Mouse (Mus musculus) midbrain, embryonic 12.5 days (tissue): Measurements from ENCODE around the gene Mat2a. TPM values are rescaled to one million over a fixed set of nuclear protein-coding genes. Genes with fewer than 3 reads are reported as not detected.
"Not testable (repeated sequence)": the region's sequence is repeated elsewhere in the genome, so short reads cannot be mapped to it uniquely, and the experiment has no call there.

ENCODE experiments used
- ATAC-seq: fragments of 200-750 bp; cut with Nextera tagmentation; 2 replicates; pipeline ENCODE4 v1.8.0; 2017; ENCODE audit warnings: low read depth, moderate TSS enrichment, moderate library complexity; ENCODE audit not compliant: low FRiP score
- H3K27ac ChIP-seq: fragments of 300-500 bp; sonication (generic); replicated peaks from 2 replicates; pipeline ENCODE4 v1.5.1; 2016; ENCODE audit warnings: mild to moderate bottlenecking
- H3K27me3 ChIP-seq: fragments of 300-500 bp; sonication (generic); 2 replicates; pipeline ENCODE4 v1.6.1; 2016; ENCODE audit warnings: mild to moderate bottlenecking
- H3K36me3 ChIP-seq: fragments of 300-500 bp; sonication (generic); 2 replicates; pipeline ENCODE4 v1.6.1; 2016
- H3K4me1 ChIP-seq: fragments of 300-500 bp; sonication (generic); 2 replicates; pipeline ENCODE4 v1.6.1; 2016
- H3K4me2 ChIP-seq: fragments of 300-500 bp; sonication (generic); replicated peaks from 2 replicates; pipeline ENCODE4 v1.6.1; 2016; ENCODE audit warnings: mild to moderate bottlenecking, moderate library complexity
- H3K4me3 ChIP-seq: fragments of 300-500 bp; sonication (generic); 2 replicates; pipeline ENCODE4 v1.5.1; 2016; ENCODE audit warnings: mild to moderate bottlenecking
- H3K9ac ChIP-seq: fragments of 300-500 bp; sonication (generic); replicated peaks from 2 replicates; pipeline ENCODE4 v1.6.1; 2016; ENCODE audit warnings: mild to moderate bottlenecking, moderate library complexity
- H3K9me3 ChIP-seq: fragments of 300-500 bp; sonication (generic); 2 replicates; pipeline ENCODE4 v1.6.1; 2016; ENCODE audit warnings: mild to moderate bottlenecking
- WGBS: fragments of 180-500 bp; shearing (Covaris S2); methylation state at CpG from one replicate; pipeline ENCODE4 v1.1.7; 2016; 5-methylcytosine and 5-hydroxymethylcytosine counted together
- polyA plus RNA-seq: library from polyadenylated mRNA; unstranded; fragments of >200 nt; fragmentation: Nextera tagmentation; extraction: Ambion mirVana; gene quantifications from 2 replicates; pipeline ENCODE4 v1.2.1, GENCODE M21; 2016

Gene Mat2a
- polyA plus RNA-seq, 1 experiment from 2014 or later = 422 TPM

DNA sequence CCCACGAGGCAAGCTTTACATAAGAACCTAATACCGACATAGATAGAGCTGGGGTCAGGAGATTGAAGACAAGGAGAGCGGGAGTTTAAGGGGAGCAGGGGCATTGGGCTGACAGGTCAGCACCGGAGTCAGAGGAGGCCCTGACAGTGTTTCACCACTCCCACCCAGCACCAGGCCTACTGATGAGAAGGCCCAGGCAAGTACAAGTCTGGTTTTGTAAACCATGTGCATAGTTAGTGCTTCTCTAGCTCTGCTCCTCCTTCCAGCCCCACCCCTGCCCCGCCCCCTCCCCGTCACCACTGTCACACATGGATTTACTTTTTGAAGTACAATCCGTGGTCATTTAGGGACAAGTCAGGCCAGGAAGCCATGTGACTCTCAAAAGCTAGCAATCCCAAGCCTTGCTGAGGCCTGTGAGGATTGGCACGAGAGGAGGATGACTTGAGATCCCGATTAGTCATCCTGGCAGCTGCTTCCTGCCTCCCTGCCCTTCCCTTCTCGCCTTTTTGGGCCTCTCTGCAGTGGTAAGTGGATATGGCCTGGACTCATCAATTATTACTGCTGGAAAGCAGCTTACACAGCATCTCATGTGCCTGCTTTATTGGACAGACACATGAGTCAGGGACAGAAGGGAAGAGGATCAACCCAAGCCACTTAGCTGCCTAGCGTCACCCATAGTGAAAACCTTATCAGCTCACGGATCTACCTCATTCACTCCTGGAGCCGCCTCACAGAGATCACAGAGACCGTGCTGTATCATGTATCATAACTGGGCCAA, 34.1 kb upstream of the Mat2a start:
- no peak for ATAC-seq
- H3K4me3 ChIP-seq = no peak overlapping the region
- H3K27ac ChIP-seq = no peak overlapping the region
- H3K27me3 ChIP-seq = no peaks in the 10 kb centered on the region
- no peaks in the 10 kb centered on the region for H3K4me1 ChIP-seq
- WGBS = 75% methylated on average over 14 of the region's 14 CpGs
- H3K4me2 ChIP-seq = no peak overlapping the region
- H3K9me3 ChIP-seq = no peaks in the 10 kb centered on the region
- H3K36me3 ChIP-seq = no peaks in the 10 kb centered on the region
- H3K9ac ChIP-seq = no peak overlapping the region

DNA sequence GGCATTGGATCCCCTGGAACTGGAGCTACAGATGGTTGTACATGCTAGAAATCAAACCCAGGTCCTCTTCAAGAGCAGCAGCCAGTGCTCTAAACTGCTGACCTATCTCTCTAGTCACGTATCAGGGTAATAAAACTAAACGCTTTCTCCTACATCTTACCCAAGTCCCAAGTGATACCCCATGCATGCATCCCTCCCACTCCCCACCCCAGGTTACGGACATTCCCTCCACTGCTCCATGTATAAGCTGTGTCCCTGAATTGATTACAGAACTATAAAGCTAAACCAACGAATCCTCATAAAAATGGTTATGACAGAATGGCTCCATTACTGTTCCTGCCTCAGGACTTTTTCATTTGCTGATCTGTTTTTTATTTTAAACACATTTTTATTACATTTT, 26.8 kb upstream of the Mat2a start:
- no peak overlapping the region for H3K27ac ChIP-seq
- no peaks in the 10 kb centered on the region for H3K4me1 ChIP-seq
- no peak overlapping the region for H3K4me2 ChIP-seq
- H3K9ac ChIP-seq = no peak overlapping the region
- H3K9me3 ChIP-seq = no peaks in the 10 kb centered on the region
- H3K27me3 ChIP-seq = no peaks in the 10 kb centered on the region
- no peak overlapping the region for H3K4me3 ChIP-seq
- 89% methylated on average over 4 of the region's 4 CpGs for WGBS
- no peak for ATAC-seq
- H3K36me3 ChIP-seq = no peaks in the 10 kb centered on the region

DNA sequence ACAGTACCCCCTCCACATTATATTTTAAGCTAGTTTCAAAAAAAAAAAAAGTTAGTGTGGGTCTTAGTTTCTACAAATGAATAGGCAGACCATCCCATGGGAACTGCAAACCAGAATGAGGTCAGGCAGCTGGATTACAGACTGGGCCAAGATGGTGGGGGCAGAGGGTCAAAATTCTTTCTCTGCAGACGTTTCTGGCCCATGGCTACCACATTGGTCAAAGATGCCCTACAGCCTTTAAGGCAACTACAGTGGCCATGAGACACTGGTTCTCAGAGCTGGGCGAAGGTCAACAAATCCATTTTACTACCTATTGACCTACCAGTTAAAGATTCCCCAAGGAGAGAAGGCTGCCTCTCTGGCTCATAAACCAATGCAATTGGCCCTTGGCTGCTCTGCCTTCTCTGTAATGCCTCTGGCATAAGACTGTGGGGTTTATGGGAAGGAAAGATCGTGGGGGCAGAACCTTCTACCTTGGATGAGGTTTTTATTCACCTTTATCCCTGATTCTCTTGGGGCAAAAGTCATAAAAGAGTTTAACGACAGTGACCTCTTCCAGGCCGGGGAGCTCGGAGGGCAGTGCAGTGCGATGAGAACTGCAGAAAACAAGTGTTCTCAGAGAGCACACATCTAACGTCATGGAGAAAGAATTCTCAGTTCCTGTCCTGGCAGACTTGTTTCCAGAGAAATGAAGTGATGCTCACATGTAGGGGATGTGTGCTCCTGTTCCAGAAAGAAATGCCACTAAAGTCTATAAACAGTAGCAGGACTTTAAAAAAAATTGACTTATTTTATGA, 26.2 kb upstream of the Mat2a start:
- Histone ChIP-seq H3K27ac (no peak overlapping the region), H3K36me3 (no peaks in the 10 kb centered on the region), H3K27me3 (no peaks in the 10 kb centered on the region), H3K4me1 (no peaks in the 10 kb centered on the region), H3K4me2 (no peak overlapping the region), H3K9ac (no peak overlapping the region), H3K9me3 (no peaks in the 10 kb centered on the region), H3K4me3 (no peak overlapping the region)
- 82% methylated on average over 8 of the region's 8 CpGs for WGBS
- no peak for ATAC-seq

DNA sequence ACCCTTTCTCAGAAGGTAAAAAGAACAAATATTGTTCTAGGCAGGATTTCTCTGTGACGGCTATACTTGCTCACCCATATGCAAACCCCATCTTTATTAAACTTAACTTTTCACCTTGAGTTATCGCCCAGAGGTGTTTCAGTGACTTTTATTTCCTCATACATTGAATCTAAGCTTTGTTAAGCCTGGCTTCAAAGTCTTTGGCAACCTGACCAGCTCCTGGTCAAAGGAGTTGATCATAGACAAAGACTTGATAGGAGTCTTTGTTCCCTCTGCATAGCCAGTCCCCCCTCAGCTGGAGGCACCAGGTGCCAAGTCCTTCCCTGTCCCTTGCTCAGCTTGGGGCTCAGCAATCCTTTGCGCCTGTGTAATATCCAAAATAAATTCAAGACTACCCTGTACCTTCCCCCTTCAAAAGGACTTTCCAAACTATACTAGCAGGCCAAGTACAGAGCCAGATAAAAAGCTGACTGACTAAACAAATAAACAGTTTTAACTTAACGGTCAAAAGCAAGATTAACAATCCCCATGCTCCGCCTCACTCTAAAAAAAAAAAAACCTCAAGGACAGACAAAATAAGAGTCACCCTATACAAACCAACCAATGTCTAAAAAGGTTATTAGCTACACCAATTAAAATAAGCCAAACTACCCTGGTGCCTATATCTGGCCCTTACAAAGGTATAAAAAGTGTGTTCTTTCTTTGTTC, 23.3 kb upstream of the Mat2a start:
- H3K4me1 ChIP-seq, ATAC-seq, H3K4me3 ChIP-seq, H3K9me3 ChIP-seq, H3K36me3 ChIP-seq, H3K9ac ChIP-seq, H3K4me2 ChIP-seq, H3K27ac ChIP-seq, H3K27me3 ChIP-seq: not testable (repeated sequence)
- WGBS = 82% methylated on average over 5 of the region's 5 CpGs

DNA sequence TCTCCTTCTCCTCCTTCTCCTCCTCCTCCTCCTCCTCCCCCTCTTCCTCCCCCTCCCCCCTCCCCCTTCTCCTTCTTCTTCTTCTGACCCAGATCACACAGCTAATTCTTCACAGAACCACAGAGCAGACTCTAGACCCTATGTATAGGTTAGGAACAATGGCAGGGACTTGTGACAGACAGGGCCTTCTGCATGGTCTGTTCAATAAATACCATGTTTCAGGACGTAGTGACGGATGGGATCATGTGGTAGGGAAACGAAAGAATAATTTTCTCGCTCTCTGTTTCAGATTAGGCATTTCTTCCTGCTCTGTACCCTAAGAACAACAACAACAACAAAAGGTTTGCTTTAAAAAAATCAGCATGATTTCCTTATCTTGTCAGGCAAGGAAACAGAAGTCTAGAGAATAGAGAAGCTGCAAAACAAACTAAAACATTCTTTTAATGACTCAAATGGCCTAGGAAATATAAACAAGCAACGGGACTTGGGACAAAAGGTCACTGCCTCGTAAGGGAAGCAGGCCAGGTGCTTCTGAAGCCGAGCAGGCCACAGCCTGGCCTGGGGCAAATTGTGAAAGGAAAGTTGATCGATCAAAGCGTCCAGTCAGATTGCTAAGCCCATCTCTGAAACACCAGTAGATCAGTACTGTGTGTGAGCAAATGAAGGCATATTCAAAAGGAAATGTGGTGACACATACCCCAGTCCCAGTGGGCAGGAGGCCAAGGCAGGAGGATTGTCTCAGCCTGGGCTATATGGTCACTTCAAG, 20.9 kb upstream of the Mat2a start:
- no peak overlapping the region for H3K27ac ChIP-seq
- no peak for ATAC-seq
- H3K4me2 ChIP-seq = no peak overlapping the region
- no peaks in the 10 kb centered on the region for H3K9me3 ChIP-seq
- no peaks in the 10 kb centered on the region for H3K4me1 ChIP-seq
- H3K9ac ChIP-seq = no peak overlapping the region
- H3K27me3 ChIP-seq = no peaks in the 10 kb centered on the region
- no peaks in the 10 kb centered on the region for H3K36me3 ChIP-seq
- WGBS = 64% methylated on average over 9 of the region's 9 CpGs
- no peak overlapping the region for H3K4me3 ChIP-seq

DNA sequence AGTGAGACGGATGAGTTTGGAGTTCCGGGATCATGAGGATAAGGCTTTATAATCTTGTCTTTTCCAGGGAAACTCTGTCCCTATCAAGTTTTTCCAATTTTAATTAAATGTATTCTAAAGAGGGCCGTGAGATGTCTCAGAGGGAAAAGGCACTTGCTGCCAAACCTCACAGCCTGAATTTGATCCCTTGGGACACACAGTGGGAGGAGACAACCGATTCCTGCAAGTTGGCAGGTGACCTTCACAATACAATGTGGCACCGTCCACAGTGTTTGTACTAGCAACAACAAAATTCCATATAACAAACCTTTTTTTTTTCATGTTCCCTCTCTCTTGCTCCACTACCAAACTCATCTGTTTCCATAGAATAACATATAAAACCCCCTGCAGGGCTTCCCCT, 19.6 kb upstream of the Mat2a start:
- no peak for ATAC-seq
- Histone ChIP-seq H3K4me1 (peaks cover 6% of the 10 kb centered on the region; the same call in 1 of the 2 replicates), H3K4me3 (no peak overlapping the region), H3K9me3 (no peaks in the 10 kb centered on the region), H3K9ac (no peak overlapping the region), H3K27me3 (no peaks in the 10 kb centered on the region), H3K36me3 (no peaks in the 10 kb centered on the region), H3K27ac (no peak overlapping the region), H3K4me2 (no peak overlapping the region)
- WGBS = 68% methylated on average over 5 of the region's 5 CpGs

DNA sequence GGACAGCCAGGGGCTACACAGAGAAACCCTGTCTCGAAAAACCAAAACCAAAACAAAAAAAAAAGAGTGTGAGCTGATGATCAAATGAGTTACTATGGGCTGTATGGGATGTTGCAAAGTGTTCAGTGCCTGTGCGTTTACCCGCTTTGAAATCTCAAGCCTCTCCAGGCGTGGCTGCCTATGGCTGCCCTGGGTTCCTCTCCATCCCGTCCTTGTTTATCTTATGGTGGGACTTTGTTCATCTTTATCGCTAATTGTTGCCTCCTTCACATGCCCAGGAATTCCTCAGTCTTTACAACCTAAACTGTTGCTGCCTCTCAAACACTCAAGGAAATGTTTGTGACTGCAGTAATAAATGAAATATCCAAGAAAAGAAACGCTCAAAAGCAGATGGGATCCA, 19.1 kb upstream of the Mat2a start:
- Histone ChIP-seq H3K4me3 (no peak overlapping the region), H3K9ac (no peak overlapping the region), H3K27me3 (no peaks in the 10 kb centered on the region), H3K36me3 (no peaks in the 10 kb centered on the region), H3K4me2 (no peak overlapping the region), H3K4me1 (peaks cover 6% of the 10 kb centered on the region; the same call in 1 of the 2 replicates), H3K9me3 (no peaks in the 10 kb centered on the region), H3K27ac (no peak overlapping the region)
- WGBS = 82% methylated on average over 7 of the region's 7 CpGs
- ATAC-seq = no peak

DNA sequence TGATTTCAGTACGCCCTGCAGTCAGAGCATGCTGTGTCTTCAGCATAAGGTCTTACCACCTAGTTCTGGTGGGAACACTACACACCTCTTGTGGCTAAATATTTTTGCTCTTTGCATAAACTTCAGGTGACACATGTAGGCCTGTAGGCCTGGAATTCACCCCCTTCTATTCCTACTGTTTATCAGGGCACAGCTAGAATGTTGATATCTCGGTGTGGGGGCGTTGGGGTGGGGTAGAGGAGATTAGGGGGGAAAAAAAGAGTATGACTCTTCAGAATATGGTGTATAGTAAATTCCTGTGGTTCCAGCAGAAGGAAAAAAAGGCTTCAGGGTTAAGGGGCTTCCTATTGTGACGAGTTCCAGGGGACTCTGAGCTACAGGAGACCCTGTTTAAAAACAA, 17.2 kb upstream of the Mat2a start:
- H3K9ac ChIP-seq = no peak overlapping the region
- H3K4me2 ChIP-seq = no peak overlapping the region
- no peaks in the 10 kb centered on the region for H3K27me3 ChIP-seq
- peaks cover 6% of the 10 kb centered on the region; the same call in 1 of the 2 replicates for H3K4me1 ChIP-seq
- H3K9me3 ChIP-seq = no peaks in the 10 kb centered on the region
- no peaks in the 10 kb centered on the region for H3K36me3 ChIP-seq
- H3K27ac ChIP-seq = no peak overlapping the region
- ATAC-seq = no peak
- H3K4me3 ChIP-seq = no peak overlapping the region
- WGBS = 79% methylated on average over 4 of the region's 4 CpGs

DNA sequence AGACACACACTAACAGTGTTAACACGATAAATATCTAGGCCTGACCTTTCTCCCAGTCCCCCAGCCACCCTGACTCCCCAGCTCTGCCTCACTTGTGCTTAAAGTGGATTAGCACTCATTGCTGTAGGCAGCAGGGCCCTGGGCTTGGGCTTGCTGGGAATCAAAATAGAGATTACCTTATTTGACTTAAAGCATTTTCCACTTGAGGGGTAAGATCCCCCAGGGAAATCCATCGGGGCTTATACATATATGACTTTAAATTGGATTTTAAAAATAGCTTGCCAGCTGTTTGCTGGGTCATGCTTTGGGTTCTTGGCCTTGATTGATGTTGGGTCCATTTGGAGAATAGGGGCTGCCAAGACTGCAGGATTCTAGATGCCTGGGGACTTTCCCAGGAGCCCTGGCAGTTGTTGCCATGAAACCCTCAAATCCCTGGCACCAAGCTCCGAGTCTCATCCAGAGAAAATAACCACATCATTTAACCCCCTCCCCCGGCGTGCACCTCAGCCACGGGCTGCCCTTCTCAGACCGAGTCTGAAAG, 15.5 kb upstream of the Mat2a start:
- Histone ChIP-seq H3K4me2 (no peak overlapping the region), H3K36me3 (no peaks in the 10 kb centered on the region), H3K4me3 (no peak overlapping the region), H3K27me3 (no peaks in the 10 kb centered on the region), H3K4me1 (peaks cover 6% of the 10 kb centered on the region; the same call in 1 of the 2 replicates), H3K9ac (no peak overlapping the region), H3K9me3 (no peaks in the 10 kb centered on the region), H3K27ac (peak overlapping the region; percentile 27; the same call in 1 of the 2 replicates)
- no peak for ATAC-seq
- 53% methylated on average over 7 of the region's 7 CpGs for WGBS

DNA sequence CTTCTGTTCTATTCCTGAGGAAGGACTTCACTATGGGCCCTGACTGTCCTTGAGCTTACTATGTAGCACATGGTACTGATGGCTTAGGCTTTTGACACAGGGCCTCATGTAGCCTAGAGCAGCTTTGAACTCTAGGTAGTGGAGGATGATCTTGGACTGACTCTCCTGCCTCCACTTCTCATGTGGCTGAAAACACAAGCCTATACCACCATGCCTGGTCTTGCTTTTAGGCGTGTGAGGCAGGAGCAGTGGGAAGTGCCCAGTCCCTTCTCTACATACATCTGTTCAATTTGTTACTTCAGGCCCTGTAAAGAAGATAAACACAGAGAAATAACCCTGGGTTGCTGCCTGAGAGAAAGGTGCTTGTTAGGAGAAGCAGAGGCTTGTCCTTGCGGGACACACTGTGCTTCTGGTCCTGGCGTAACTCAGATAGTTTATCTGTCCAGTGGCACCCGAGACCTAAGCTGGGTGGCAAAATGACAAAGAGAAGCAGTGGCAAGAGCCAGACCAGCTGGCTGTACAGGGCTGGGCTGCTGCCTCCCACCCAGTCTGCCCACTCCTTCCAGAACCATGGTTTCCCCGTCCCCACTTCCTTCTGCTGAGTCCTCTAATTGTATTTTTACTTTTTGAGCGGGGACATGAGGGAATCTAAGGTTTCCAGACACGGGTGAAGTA, 14.9 kb upstream of the Mat2a start:
- H3K9me3 ChIP-seq = no peaks in the 10 kb centered on the region
- H3K4me2 ChIP-seq = no peak overlapping the region
- H3K36me3 ChIP-seq = no peaks in the 10 kb centered on the region
- peak overlapping the region; percentile 27; the same call in 1 of the 2 replicates for H3K27ac ChIP-seq
- no peak for ATAC-seq
- 73% methylated on average over 7 of the region's 7 CpGs for WGBS
- no peak overlapping the region for H3K4me3 ChIP-seq
- H3K4me1 ChIP-seq = peaks cover 6% of the 10 kb centered on the region; the same call in 1 of the 2 replicates
- no peak overlapping the region for H3K9ac ChIP-seq
- no peaks in the 10 kb centered on the region for H3K27me3 ChIP-seq

DNA sequence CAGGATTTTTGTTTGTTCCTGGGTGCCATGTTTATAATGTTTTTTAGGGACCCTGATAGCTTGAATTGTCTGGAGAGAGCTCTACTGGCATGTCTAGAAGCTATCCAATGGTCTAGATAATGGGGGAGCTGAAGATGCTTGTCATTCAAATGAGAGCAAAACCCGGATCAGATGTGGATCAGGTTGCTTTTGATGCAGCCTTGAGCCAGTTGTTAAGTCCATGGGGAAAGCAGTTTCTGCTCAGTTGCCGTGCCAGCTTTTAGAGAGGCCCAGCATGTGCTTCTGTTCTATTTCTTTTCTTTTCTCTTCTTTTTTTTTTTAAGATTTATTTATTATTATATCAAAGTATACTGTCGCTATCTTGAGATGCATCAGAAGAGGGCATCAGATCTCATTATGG, 14.2 kb upstream of the Mat2a start:
- no peak overlapping the region for H3K27ac ChIP-seq
- 67% methylated on average over 3 of the region's 3 CpGs for WGBS
- H3K36me3 ChIP-seq = no peaks in the 10 kb centered on the region
- no peaks in the 10 kb centered on the region for H3K27me3 ChIP-seq
- H3K4me1 ChIP-seq = peaks cover 6% of the 10 kb centered on the region; the same call in 1 of the 2 replicates
- H3K9ac ChIP-seq = no peak overlapping the region
- H3K9me3 ChIP-seq = no peaks in the 10 kb centered on the region
- H3K4me2 ChIP-seq = no peak overlapping the region
- no peak overlapping the region for H3K4me3 ChIP-seq
- no peak for ATAC-seq
